Mouse (Mus musculus) 416B (cell line): ENCODE measurements at regions not wholly inside any gene's neighbourhood (a gene's known extent, or its start where the extent isn't known, plus 50 kb on each side); places are given as distances from the start of the nearest gene placed in this dataset.
A peak's percentile ranks its signal among the peaks of the same experiment; 100 is the strongest.

Experiments
- DNase-seq: peaks from one replicate; pipeline ENCODE4 v3.0.0; 2011; ENCODE audit warnings: low read depth

DNA sequence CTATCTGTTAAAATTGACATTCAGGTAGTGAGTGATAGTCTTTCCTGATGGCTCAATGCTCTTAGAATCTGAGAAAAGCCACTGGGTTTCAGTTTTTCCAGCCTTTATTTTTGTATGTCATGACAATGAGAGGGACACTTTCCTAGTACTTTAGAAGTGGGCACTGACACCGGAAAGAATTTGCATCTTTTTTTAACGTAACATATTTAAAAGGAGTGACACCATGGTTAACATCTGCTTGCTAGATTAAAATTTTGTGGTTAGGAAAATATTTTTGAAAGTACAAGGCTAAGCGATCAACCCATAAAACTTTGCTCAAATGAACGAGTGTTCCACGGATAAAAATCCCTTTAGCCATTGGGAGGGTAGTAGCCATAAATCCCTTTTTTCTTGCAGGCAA is 174.7 kb downstream of the 1700129C05Rik start:
- no peak for DNase-seq

DNA sequence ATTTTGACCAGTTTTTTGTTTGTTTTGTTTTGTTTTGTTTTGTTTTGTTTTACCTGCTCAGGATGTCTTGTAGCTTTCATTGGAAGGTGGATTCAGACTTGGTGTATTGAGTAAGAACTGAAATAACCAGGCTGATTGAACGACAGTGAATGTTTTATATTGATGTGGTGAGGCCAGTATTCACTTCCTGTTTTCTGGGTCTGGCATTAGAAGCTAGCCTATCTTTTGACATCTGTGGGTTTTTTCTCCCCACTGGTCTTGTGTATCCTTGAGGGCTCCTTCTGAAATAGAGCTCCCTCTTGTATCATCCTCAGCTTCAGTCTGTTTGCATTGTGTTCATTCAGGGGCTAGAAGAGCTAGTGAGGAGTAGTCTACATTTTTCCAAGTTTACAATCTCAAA is 175.5 kb downstream of the 1700129C05Rik start:
- DNase-seq: peak; percentile 8

DNA sequence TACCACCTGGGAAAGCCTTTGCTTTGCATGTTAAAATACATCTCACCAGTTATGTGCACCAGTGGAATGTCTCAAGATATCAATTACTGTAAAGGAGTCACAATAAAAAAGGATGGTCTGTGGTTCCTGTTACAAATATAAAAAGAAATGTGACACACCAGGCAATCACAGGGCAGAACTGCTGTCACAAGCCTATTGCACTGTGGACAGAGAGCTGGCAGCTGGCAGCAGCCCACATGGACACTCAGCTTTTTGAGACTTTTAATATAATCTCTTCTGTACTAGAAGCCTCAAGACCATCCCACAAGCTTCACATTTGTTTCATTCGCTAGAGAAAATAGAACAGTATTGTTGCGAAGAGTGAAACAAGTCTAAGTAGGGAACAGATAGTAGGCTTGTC is 197.7 kb downstream of the 1700129C05Rik start:
- no peak for DNase-seq

DNA sequence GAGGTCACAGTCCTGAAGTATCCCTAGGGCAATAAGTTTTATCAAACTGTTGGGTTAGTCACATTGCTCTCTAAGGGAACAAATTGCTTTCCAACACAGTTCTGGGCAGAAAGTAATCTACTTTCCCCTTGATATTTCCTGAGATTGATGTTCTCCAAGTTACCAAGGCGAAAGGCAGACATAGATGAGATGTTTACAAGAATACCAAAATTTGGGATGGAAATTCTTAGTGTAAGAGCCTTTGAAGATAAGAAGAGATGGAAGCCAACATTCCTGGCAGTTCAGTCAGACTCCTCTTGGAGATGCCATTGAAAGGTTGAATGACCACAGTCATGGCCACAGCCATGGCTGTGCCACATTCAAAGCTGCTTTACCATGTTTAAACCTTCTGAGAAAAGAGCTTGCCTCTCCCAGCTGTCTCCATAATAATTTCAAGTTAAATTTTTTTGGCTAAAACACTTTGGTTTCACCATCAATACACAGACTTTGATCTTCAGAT is 199.4 kb downstream of the 1700129C05Rik start:
- DNase-seq: no peak

DNA sequence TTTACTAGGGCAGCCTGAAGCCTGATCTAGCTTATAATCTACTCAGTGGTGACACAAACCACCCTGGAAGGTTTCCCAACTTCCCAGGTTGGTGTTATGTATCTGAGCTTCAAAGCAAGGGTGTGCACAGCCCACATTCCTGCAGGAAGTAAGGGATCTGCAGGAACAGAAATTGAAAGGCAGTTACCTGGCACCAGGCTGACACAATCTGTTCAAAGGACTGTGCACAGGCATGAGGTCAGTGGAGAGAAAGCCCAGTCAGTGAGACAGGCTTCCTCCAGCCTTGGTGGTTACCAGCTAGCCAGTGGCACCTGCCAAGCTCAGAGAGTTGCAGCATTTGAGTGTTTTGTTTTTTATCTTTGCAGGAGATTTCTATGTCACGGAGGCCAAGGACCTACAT is 203.6 kb downstream of the 1700129C05Rik start:
- DNase-seq: no peak

GRCm38 (mm10) chr14:58938601-58938970 is 204.1 kb downstream of the 1700129C05Rik start:
- DNase-seq: no peak

DNA sequence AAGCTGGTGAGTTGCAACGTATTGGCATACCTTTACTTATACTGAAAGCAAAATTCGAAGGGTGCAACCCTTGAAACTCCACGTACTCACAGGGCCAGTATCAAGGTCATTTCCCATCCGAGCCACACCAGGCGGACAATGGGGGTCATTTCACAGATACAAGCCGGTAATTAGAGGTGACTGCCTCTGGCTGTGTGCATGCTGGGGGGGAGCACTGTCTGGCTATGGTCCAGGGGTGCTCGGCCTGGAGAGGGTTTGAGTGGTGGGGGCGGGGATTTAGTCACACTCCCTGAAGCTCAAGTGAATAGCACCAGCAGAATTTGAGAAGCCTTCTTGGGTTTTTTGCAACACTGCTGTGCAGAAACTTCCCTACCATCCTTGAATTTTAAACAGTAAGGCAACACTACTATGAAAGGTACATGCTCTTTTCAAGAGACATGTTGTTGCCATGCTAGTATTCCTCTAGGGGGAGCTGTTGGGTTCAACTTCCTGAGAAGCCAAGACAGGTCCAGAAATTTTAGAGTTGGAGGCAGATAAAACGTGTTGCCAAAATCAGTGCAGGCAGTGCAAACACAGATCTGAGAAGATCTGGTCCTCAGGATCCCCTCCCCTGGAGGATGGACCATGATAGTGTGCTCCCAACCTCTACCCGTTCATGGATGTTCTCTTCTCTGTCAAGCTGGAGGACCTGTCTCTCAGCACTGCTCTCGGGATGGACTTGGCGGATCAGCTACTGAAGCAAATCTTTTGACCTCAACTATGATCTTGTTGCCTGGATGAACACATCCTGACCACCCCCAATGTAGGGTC is 204.7 kb downstream of the 1700129C05Rik start:
- peak; percentile 13 for DNase-seq

DNA sequence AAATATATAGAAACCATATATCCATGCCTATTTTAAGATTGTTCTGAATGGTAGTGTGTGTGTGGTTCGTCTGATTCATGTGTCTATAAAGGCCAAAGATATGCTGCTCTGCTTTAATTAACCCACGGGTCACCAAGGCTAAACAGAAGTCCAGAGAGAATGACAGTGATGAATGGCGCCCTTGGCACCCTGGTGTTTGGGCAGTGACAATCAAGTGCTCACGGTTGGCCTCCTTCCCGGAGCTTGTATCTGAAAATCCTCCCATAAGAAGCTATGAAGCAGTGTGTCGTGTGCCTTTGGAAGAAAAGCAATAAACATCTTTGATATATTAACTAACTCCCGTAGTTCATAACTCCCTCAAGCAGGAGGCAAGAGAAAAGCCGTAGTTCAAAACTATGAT is 205.4 kb downstream of the 1700129C05Rik start:
- no peak for DNase-seq

GRCm38 (mm10) chr14:58936131-58936530 is 206.6 kb downstream of the 1700129C05Rik start:
- DNase-seq: no peak

GRCm38 (mm10) chr14:58917853-58918252 is 224.8 kb downstream of the 1700129C05Rik start:
- DNase-seq: no peak

GRCm38 (mm10) chr14:58917228-58917627 is 225.5 kb downstream of the 1700129C05Rik start:
- no peak for DNase-seq

GRCm38 (mm10) chr14:58914937-58915336 is 227.8 kb downstream of the 1700129C05Rik start:
- no peak for DNase-seq

DNA sequence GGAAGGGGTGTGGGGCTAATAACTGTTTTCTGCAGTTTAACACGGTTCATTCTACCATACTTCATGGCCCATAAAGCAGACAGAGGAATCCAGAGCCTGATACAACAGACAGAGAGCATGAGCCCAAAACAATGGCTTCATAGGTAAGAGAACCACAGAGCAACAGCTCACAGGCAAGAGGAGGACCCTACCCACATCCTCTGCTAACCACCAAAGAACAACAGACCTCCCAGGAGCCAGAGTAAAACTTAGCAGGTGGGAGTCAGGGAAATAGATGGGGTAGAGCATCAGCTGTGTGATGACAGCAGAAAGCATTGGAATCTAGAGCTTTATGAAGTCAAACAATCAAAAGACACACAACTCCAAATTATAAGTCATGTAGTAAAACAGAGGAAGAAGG is 231.8 kb downstream of the 1700129C05Rik start:
- no peak for DNase-seq

DNA sequence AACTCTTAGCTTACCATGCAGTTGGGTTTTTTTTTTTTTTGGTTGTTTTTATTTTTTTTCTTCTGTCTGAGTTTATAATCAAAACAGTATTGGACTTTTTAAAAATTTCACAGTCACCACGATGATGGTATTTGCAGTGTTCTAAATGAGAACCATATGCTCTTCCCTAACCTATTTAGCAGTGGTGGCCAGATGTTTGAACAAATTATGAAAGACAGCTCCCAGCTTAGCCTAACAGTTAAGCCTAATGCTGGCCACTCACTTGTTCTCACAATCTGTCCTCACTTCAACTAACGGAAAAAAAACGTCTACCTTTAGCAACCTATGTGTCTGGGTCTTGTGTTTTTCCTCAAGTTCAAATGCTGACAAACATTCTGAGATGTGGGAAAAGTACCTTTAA is 234.8 kb downstream of the 1700129C05Rik start:
- DNase-seq: no peak

- no peak for DNase-seq
Measured at GRCm38 (mm10) chr14:58907359-58907758, 235.3 kb downstream of the 1700129C05Rik start.

DNA sequence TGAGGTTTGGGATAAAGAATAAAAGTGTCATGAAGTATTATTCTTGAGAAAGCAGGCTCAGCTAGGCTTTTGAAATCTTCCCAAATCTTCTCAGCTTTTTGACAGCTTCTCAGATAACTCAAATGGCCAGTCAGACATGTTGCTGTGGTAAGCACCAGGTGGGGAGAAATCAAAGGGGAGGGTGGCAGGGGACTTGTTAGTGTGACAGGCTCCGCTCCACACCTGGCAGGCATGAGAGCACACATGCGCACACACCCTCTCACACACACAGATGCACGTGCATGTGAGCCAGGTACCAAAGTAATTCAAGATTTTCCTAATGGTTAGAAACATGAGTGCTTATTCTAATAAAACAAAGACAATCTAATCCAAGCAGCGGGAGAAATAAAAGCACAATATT is 236.1 kb downstream of the 1700129C05Rik start:
- DNase-seq: no peak

GRCm38 (mm10) chr14:58868176-58868949 is 274.3 kb downstream of the 1700129C05Rik start:
- DNase-seq: no peak

DNA sequence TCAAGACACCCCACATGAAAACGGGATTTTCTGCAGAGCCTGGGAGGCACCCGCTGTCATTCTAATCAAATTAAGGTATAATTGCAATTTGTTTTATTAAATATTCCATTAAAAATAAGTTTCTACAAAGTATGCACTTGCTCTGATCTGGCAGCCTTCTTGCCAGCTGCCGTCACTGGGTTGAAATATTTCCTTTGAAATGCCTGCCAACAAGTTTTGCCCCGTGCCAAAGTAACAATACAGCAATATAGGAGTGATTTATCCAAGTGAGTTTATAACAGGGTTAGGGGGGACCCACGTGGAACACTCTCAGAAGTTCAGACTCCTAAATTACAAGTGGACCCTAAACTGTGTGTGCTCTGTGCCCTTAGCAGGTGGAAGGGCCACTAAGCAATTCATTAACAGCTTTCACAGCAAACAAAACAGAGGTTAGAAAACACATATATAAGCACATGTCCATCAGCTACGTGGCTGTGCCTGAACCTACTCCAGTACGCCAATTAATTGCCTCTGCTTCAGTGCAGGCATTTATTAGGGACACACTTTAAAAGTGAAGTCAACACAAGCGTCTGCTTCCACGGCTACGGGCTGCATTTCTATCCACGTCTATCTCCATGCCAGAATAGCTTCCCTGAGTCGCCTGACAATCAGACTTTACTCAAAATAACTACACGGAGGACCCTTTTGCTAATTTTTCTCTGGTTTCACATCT is 275.1 kb downstream of the 1700129C05Rik start:
- DNase-seq: no peak

DNA sequence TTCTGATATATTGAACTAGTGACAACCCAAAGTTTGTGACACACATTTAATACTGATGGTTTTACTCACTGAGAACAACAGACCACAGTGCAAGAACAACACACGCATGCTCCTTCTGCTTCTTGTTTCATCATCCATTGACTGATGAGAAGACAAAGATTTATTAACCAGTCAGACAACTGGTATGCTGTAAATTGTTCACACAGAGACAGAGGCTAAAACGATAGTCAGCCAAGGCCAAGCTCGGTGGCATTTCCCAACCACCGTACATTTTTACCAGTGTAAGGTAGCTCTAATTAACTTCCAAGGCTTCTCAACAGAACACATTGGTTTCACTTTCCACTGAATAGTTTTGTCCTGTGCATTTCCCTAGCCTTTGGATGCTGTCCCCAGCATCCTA is 287.8 kb downstream of the 1700129C05Rik start:
- DNase-seq: no peak

- no peak for DNase-seq
Measured at GRCm38 (mm10) chr14:58844565-58844964, 298.1 kb downstream of the 1700129C05Rik start.

DNA sequence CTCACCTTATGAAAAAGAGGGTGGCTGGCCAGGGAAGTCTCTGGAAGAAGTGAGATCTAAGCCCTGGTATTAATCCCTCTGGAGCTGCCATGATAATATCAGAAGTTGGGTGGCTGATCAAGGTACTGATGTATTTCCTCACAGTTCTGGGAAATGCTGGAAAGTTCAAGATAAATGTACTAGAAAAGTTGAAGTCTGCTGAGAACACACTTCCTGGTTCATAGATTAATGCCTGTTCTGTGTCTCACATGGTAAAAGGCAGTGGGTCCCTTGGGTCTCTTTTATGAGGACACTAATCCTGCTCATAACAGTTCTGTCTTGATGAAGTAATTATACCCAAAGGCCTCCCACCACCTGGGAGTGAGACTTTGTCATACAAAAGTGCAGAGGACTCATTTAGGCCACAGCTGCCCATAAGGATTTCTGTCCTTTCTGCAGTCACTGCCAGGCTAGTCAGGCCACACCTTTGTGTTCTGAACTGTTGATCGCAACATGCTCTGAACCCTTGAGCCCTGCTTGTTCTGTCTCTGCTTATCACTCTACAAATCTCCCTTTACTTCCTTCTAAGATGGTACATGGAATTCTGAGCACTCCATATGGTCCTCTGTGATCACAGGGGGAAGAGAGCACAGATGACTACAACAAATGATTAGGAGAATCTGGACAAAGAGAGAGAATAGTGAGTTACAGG is 300.4 kb downstream of the 1700129C05Rik start:
- DNase-seq: no peak

DNA sequence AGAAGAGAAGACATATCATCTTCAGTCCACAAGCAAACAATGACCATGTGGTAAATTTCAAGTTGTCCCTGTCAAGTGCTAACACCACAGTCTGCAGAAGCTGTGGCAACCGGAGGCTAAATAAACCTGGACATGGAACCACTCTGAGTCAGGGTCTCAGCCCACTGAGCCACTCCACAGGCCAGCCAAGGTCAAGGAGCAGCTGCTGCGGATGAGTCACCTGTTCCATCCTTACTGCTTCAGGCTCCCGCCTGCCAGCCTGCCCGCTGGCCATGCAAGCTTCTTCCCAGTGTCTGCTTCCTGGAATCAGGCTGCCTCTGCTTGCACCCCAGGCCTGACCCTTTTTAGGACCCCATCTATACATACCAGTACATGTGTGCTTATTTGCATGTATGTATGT is 319.8 kb downstream of the 1700129C05Rik start:
- DNase-seq: no peak
